Mouse (Mus musculus): ENCODE results near the gene Pole4.

Pole4 gene

GRCm38 (mm10) chr6:82705221-82705620 lies at the start of gene Pole4:
Gene Pole4 (minus strand): TSS chr6:82705365.
- DNase-seq (ENCODE audit: low spot score in 2 of 2), result no peak

GRCm38 (mm10) chr6:82754769-82755168 lies 49.6 kb upstream of the Pole4 start:
- DNase-seq (ENCODE audit: low spot score in 2 of 2), result no peak

- no peak for DNase-seq (ENCODE audit: low spot score in 2 of 2)
Measured at GRCm38 (mm10) chr6:82753638-82754361, 48.6 kb upstream of the Pole4 start.

- DNase-seq (ENCODE audit: low spot score in 2 of 2), result no peak
Measured at GRCm38 (mm10) chr6:82753061-82753460, 47.9 kb upstream of the Pole4 start.

- DNase-seq (ENCODE audit: low spot score in 2 of 2), result no peak
Measured at GRCm38 (mm10) chr6:82751791-82752190, 46.6 kb upstream of the Pole4 start.

- no peak for DNase-seq (ENCODE audit: low spot score in 2 of 2)
Measured at GRCm38 (mm10) chr6:82751031-82751430, 45.9 kb upstream of the Pole4 start.

GRCm38 (mm10) chr6:82750063-82750462 lies 44.9 kb upstream of the Pole4 start:
- peak in 1 of 2 experiments; percentile 17 for DNase-seq (ENCODE audit: low spot score in 2 of 2)

- no peak for DNase-seq (ENCODE audit: low spot score in 2 of 2)
Measured at GRCm38 (mm10) chr6:82748106-82748672, 43.0 kb upstream of the Pole4 start.

GRCm38 (mm10) chr6:82747085-82747484 lies 41.9 kb upstream of the Pole4 start:
- DNase-seq (ENCODE audit: low spot score in 2 of 2), result no peak

- no peak for DNase-seq (ENCODE audit: low spot score in 2 of 2)
Measured at GRCm38 (mm10) chr6:82744553-82744952, 39.4 kb upstream of the Pole4 start.

GRCm38 (mm10) chr6:82741518-82741880 lies 36.3 kb upstream of the Pole4 start:
- DNase-seq (ENCODE audit: low spot score in 2 of 2), result no peak

- no peak for DNase-seq (ENCODE audit: low spot score in 2 of 2)
Measured at GRCm38 (mm10) chr6:82740868-82741517, 35.8 kb upstream of the Pole4 start.

GRCm38 (mm10) chr6:82740269-82740668 lies 35.1 kb upstream of the Pole4 start:
- peak; percentile 18 to 83 for DNase-seq (ENCODE audit: low spot score in 2 of 2)

- no peak for DNase-seq (ENCODE audit: low spot score in 2 of 2)
Measured at GRCm38 (mm10) chr6:82737634-82738540, 32.7 kb upstream of the Pole4 start.

GRCm38 (mm10) chr6:82736626-82737600 lies 31.7 kb upstream of the Pole4 start:
- no peak for DNase-seq (ENCODE audit: low spot score in 2 of 2)

GRCm38 (mm10) chr6:82735347-82735746 lies 30.2 kb upstream of the Pole4 start:
- no peak for DNase-seq (ENCODE audit: low spot score in 2 of 2)

GRCm38 (mm10) chr6:82728635-82729034 lies 23.5 kb upstream of the Pole4 start:
- DNase-seq (ENCODE audit: low spot score in 2 of 2), result no peak

- DNase-seq (ENCODE audit: low spot score in 2 of 2), result no peak
Measured at GRCm38 (mm10) chr6:82727206-82727605, 22.0 kb upstream of the Pole4 start.

GRCm38 (mm10) chr6:82723321-82723720 lies 18.2 kb upstream of the Pole4 start:
- no peak for DNase-seq (ENCODE audit: low spot score in 2 of 2)

- no peak for DNase-seq (ENCODE audit: low spot score in 2 of 2)
Measured at GRCm38 (mm10) chr6:82716126-82716525, 11.0 kb upstream of the Pole4 start.

GRCm38 (mm10) chr6:82715653-82716052 lies 10.5 kb upstream of the Pole4 start:
- no peak for DNase-seq (ENCODE audit: low spot score in 2 of 2)

Data from thymus, postnatal 10 days (tissue).